Mouse (Mus musculus) brain, embryonic 14.5 days (tissue): ENCODE results near the gene Gm13272.

ENCODE experiments used
- CTCF ChIP-seq: fragments of 200-500 bp; IDR thresholded peaks from 2 replicates; pipeline ENCODE4 v1.5.1; 2012; ENCODE audit warnings: inconsistent platforms, mild to moderate bottlenecking, moderate library complexity, borderline replicate concordance; ENCODE audit not compliant: insufficient read depth, insufficient read length; ENCODE audit errors: extremely low read depth
- POLR2A ChIP-seq: fragments of 200-500 bp; IDR thresholded peaks from 2 replicates; pipeline ENCODE4 v1.6.1; 2012; ENCODE audit warnings: mild to moderate bottlenecking, inconsistent platforms, borderline replicate concordance; ENCODE audit not compliant: poor library complexity, insufficient read depth, insufficient read length, severe bottlenecking; ENCODE audit errors: extremely low read depth

DNA sequence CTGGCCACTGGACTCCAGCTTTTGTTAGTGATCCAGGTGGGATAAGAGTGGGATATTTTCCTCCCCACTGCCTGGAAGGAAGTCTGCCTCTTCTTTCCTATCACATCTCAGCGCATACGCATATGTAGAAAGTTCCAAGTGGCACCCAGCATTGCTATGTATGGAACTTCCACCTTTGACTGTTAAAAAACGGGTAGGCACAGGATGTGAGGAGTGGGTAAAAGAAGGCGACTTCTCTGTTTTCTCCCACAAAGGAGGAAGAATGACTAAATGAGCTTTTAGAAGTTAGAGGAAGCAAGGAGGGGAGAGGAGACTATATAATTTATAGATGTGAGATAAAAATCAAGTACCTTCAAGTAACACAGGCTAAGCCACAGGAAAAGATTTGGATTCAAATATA, 38.2 kb upstream of the Gm13272 start:
- TF ChIP-seq POLR2A (no peak), CTCF (no peak)
